Mouse (Mus musculus) CH12.LX (cell line): ENCODE measurements around the gene Olfr740.

Source experiments
- CTCF ChIP-seq, 2 experiments: IDR thresholded peaks in 1 of 2; conservative IDR thresholded peaks in 1 of 2; 2 replicates each; pipeline ENCODE4 v1.5.1; 2011 to 2012; ENCODE audit warnings: low read depth in 2 of 2, low read length in 2 of 2, improper control_type of control experiment in 1 of 2, inconsistent platforms in 1 of 2, mild to moderate bottlenecking in 1 of 2, moderate library complexity in 1 of 2
- E2F4 ChIP-seq: IDR thresholded peaks from 2 replicates; pipeline ENCODE4 v1.6.1; 2011; ENCODE audit warnings: low read depth, low read length, improper control_type of control experiment; ENCODE audit not compliant: insufficient replicate concordance
- EP300 ChIP-seq: IDR thresholded peaks from 2 replicates; pipeline ENCODE4 v1.6.1; 2011; ENCODE audit warnings: low read length, improper control_type of control experiment
- ETS1 ChIP-seq: conservative IDR thresholded peaks from 2 replicates; pipeline ENCODE4 v1.6.1; 2012; ENCODE audit warnings: low read depth, mild to moderate bottlenecking, inconsistent platforms, low read length, improper control_type of control experiment, moderate library complexity
- MAX ChIP-seq: IDR thresholded peaks from 2 replicates; pipeline ENCODE4 v1.6.1; 2011; ENCODE audit warnings: low read length, improper control_type of control experiment
- MAZ ChIP-seq: IDR thresholded peaks from 2 replicates; pipeline ENCODE4 v1.6.1; 2012; ENCODE audit warnings: low read depth, mild to moderate bottlenecking, inconsistent platforms, low read length, improper control_type of control experiment, moderate library complexity
- MXI1 ChIP-seq: IDR thresholded peaks from 2 replicates; pipeline ENCODE4 v1.6.1; 2011; ENCODE audit warnings: mild to moderate bottlenecking, low read depth, low read length, improper control_type of control experiment
- NRF1 ChIP-seq: IDR thresholded peaks from 2 replicates; pipeline ENCODE4 v1.6.1; 2014; ENCODE audit warnings: low read depth, mild to moderate bottlenecking, inconsistent platforms, low read length, improper control_type of control experiment, moderate library complexity
- POLR2A ChIP-seq: IDR thresholded peaks from 2 replicates; pipeline ENCODE4 v1.6.1; 2011; ENCODE audit warnings: low read depth, mild to moderate bottlenecking, improper control_type of control experiment, low read length
- TCF12 ChIP-seq: IDR thresholded peaks from 2 replicates; pipeline ENCODE4 v1.6.1; 2014; ENCODE audit warnings: low read depth, mild to moderate bottlenecking, inconsistent platforms, low read length, improper control_type of control experiment
- USF1 ChIP-seq: IDR thresholded peaks from 2 replicates; pipeline ENCODE4 v1.6.1; 2014; ENCODE audit warnings: low read depth, mild to moderate bottlenecking, inconsistent platforms, low read length, improper control_type of control experiment
- ZC3H11A ChIP-seq: IDR thresholded peaks from 2 replicates; pipeline ENCODE4 v1.6.1; 2012; ENCODE audit warnings: low read depth, mild to moderate bottlenecking, inconsistent platforms, low read length, improper control_type of control experiment

GRCm38 (mm10) chr14:50445245-50445644, at the start of gene Olfr740:
- TF ChIP-seq POLR2A (no peak), EP300 (no peak), E2F4 (no peak), NRF1 (no peak), CTCF (conservative IDR thresholded peaks at IDR 0.05 in 1 of 2, IDR thresholded peaks at IDR 0.05 in 1 of 2; ENCODE audit: low read depth in 2 of 2, low read length in 2 of 2) (no peak), TCF12 (no peak), MAX (no peak), ZC3H11A (no peak), USF1 (no peak), MAZ (no peak), MXI1 (no peak), ETS1 (no peak)
